Mouse (Mus musculus) ES-Bruce4 (cell line): Measurements from ENCODE around the gene Ddx23.

Experiments used
- CTCF ChIP-seq: IDR thresholded peaks from one replicate; pipeline ENCODE4 v1.8.1; 2011; ENCODE audit warnings: low read depth, low read length
- POLR2A ChIP-seq: IDR thresholded peaks from one replicate; pipeline ENCODE4 v1.8.1; 2011; ENCODE audit warnings: low read length; ENCODE audit not compliant: insufficient read depth

DNA sequence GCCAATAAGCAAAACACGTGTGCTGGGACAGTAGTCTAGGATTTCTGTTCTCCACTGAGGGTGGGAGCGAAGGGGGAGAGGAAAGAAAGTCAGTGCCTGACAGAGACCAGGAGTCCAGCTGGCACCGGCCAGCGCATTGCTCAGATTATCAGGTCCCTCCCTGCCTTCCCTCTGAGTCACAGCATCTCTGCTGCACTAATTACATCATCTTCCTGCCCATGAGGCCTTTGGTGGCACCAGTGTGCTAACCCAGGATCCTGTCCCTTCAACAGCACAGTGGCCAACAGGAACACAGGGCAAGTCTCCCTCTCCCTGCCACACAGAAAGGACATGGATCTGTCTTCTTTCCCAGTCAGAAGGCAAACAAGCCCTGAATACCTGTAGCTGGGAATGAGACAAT, 9.9 kb upstream of the Ddx23 start:
- TF ChIP-seq CTCF (no peak), POLR2A (no peak)
